ENCODE assay signal across 9 mouse cellular contexts in genomic region chr6:64728499-64729198, GRCm38 (mm10). TPM values are rescaled to one million over a fixed set of nuclear protein-coding genes. Genes with fewer than 3 reads are reported as not detected.
DNase-seq lines count a peak whose midpoint lies in the region; ATAC-seq and TF ChIP-seq lines count a peak whose summit lies in the region.
"Had no signal": no experiment of that assay in that cellular context is flagged by ENCODE, and none has a peak within 500 bp of the region (broad histone marks: within the 10 kb centered on the region; RNA-seq: fewer than 3 reads in every experiment).

Gene Atoh1 (plus strand): TSS chr6:64729125.

- TF ChIP-seq CTCF in layer of hippocampus, adult 2 months (conservative IDR thresholded peaks at IDR 0.05): no peak
- no peak for TF ChIP-seq CTCF in hindbrain, postnatal 0 days (IDR thresholded peaks at IDR 0.05; ENCODE audit: low read depth)

- peak within 1 kb of the TSS; percentile 55 for H3K4me2 ChIP-seq in forebrain, embryonic 11.5 days (ENCODE audit: low read depth, low read length, severe bottlenecking)
- peak within 1 kb of the TSS; percentile 56 for H3K4me2 ChIP-seq in hindbrain, postnatal 0 days (ENCODE audit: low read depth, low read length)
- H3K4me2 ChIP-seq in liver, embryonic 12.5 days: peak within 1 kb of the TSS; percentile 56
- peak within 1 kb of the TSS; percentile 51 for H3K4me2 ChIP-seq in neural tube, embryonic 11.5 days (ENCODE audit: low read depth)

- no peaks in the 10 kb centered on the region for H3K36me3 ChIP-seq in forebrain, embryonic 11.5 days (ENCODE audit: control insufficient read depth, insufficient read depth, low read length)
- no peaks in the 10 kb centered on the region for H3K36me3 ChIP-seq in hindbrain, postnatal 0 days (ENCODE audit: insufficient read depth, low read length)
- no peaks in the 10 kb centered on the region for H3K36me3 ChIP-seq in liver, embryonic 12.5 days
- no peaks in the 10 kb centered on the region for H3K36me3 ChIP-seq in neural tube, embryonic 11.5 days (ENCODE audit: control insufficient read depth, insufficient read depth, low read length)

- under 1% methylated on average over 32 of the region's 34 CpGs for WGBS in forebrain, embryonic 11.5 days
- WGBS in hindbrain, postnatal 0 days: under 1% methylated on average over 34 of the region's 34 CpGs
- WGBS in liver, embryonic 12.5 days (ENCODE audit: insufficient replicate concordance): under 1% methylated on average over 34 of the region's 34 CpGs
- WGBS in neural tube, embryonic 11.5 days: under 1% methylated on average over 34 of the region's 34 CpGs

- H3K4me3 ChIP-seq in layer of hippocampus, adult 2 months: peak within 1 kb of the TSS; percentile 26
- H3K4me3 ChIP-seq in forebrain, embryonic 11.5 days (ENCODE audit: low read depth, low read length): peak within 1 kb of the TSS; percentile 35
- peak within 1 kb of the TSS; percentile 45 for H3K4me3 ChIP-seq in hindbrain, postnatal 0 days (ENCODE audit: low read length)
- peak within 1 kb of the TSS; percentile 15 for H3K4me3 ChIP-seq in liver, embryonic 12.5 days
- peak within 1 kb of the TSS; percentile 31 for H3K4me3 ChIP-seq in neural tube, embryonic 11.5 days (ENCODE audit: low read depth, low read length)

- peaks cover 11% of the 10 kb centered on the region for H3K4me1 ChIP-seq in forebrain, embryonic 11.5 days (replicated peaks; ENCODE audit: control insufficient read depth, insufficient read depth, low read length)
- 0 out of 2 replicates have a peak, but pooled peaks cover 4% of the 10 kb centered on the region for H3K4me1 ChIP-seq in hindbrain, postnatal 0 days (ENCODE audit: insufficient read depth, low read length)
- peaks cover 6% of the 10 kb centered on the region; the same call in 1 of the 2 replicates for H3K4me1 ChIP-seq in liver, embryonic 12.5 days
- H3K4me1 ChIP-seq in neural tube, embryonic 11.5 days (ENCODE audit: control insufficient read depth, insufficient read depth, low read length): peaks cover 9% of the 10 kb centered on the region; the same call in 1 of the 2 replicates

- peak; percentile 90 for ATAC-seq in forebrain, embryonic 11.5 days (replicated peaks; ENCODE audit: low FRiP score)
- peak; percentile 84 for ATAC-seq in hindbrain, postnatal 0 days
- ATAC-seq in liver, embryonic 12.5 days: no peak
- ATAC-seq in neural tube, embryonic 11.5 days (ENCODE audit: insufficient read depth, low FRiP score, low TSS enrichment): peak; percentile 83
- ATAC-seq in megakaryocyte-erythroid progenitor cell, adult 5-6 weeks (replicated peaks; ENCODE audit: low FRiP score, low TSS enrichment, poor library complexity, severe bottlenecking): no peak
- ATAC-seq in monocyte, adult 5-6 weeks (replicated peaks; ENCODE audit: insufficient number of reproducible peaks, low FRiP score, low TSS enrichment, poor library complexity, severe bottlenecking): no peak

- no peaks in the 10 kb centered on the region for H3K9me3 ChIP-seq in forebrain, embryonic 11.5 days (ENCODE audit: control insufficient read depth, low read length)
- no peaks in the 10 kb centered on the region for H3K9me3 ChIP-seq in hindbrain, postnatal 0 days (ENCODE audit: low read length)
- H3K9me3 ChIP-seq in liver, embryonic 12.5 days (replicated peaks): no peaks in the 10 kb centered on the region
- H3K9me3 ChIP-seq in neural tube, embryonic 11.5 days (ENCODE audit: control insufficient read depth, low read length): no peaks in the 10 kb centered on the region

- no peak within 1 kb of the TSS for H3K27ac ChIP-seq in layer of hippocampus, adult 2 months
- H3K27ac ChIP-seq in forebrain, embryonic 11.5 days (ENCODE audit: low read depth, low read length): no peak within 1 kb of the TSS
- H3K27ac ChIP-seq in hindbrain, postnatal 0 days: peak within 1 kb of the TSS; percentile 48; the same call in 1 of the 2 replicates
- H3K27ac ChIP-seq in liver, embryonic 12.5 days: no peak within 1 kb of the TSS
- no peak within 1 kb of the TSS for H3K27ac ChIP-seq in neural tube, embryonic 11.5 days (ENCODE audit: low read depth, low read length)

- no peak for DNase-seq in layer of hippocampus, adult 2 months (ENCODE audit: low spot score in 2 of 2)
- no peak for DNase-seq in layer of hippocampus, adult 9-10 months (ENCODE audit: low spot score)
- peak; percentile 87 for DNase-seq in forebrain, embryonic 11.5 days (ENCODE audit: low spot score)
- DNase-seq in hindbrain, postnatal 0 days (ENCODE audit: low spot score): peak; percentile 73
- peak; percentile 80 for DNase-seq in neural tube, embryonic 11.5 days (ENCODE audit: low spot score)

- H3K9ac ChIP-seq in forebrain, embryonic 11.5 days (ENCODE audit: low read length): no peak within 1 kb of the TSS
- peak within 1 kb of the TSS; percentile 43 for H3K9ac ChIP-seq in hindbrain, postnatal 0 days (replicated peaks; ENCODE audit: low read length)
- H3K9ac ChIP-seq in liver, embryonic 12.5 days: no peak within 1 kb of the TSS
- no peak within 1 kb of the TSS for H3K9ac ChIP-seq in neural tube, embryonic 11.5 days (ENCODE audit: low read length)

- peaks cover 59% of the 10 kb centered on the region for H3K27me3 ChIP-seq in forebrain, embryonic 11.5 days (ENCODE audit: control insufficient read depth, insufficient read depth, low read length)
- peaks cover 9% of the 10 kb centered on the region; the same call in 1 of the 2 replicates for H3K27me3 ChIP-seq in hindbrain, postnatal 0 days (ENCODE audit: insufficient read depth, low read length)
- peaks cover 65% of the 10 kb centered on the region for H3K27me3 ChIP-seq in liver, embryonic 12.5 days (replicated peaks)
- peaks cover 66% of the 10 kb centered on the region for H3K27me3 ChIP-seq in neural tube, embryonic 11.5 days (ENCODE audit: control insufficient read depth, insufficient read depth, low read length)
- H3K27me3 ChIP-seq: CH12.LX had no signal

RNA-seq across cellular contexts. Expression of gene Atoh1, which starts in this region (rescaled TPM):
- not detected for total RNA-seq in layer of hippocampus, adult 2 months (2021)
- polyA plus RNA-seq in forebrain, embryonic 11.5 days (2014; fragmentation: Nextera tagmentation; extraction: Ambion mirVana): not detected in 2 replicates
- total RNA-seq in hindbrain, postnatal 0 days (2014; rRNA removed): 12.1 and 24.4 TPM in 2 replicates
- 6.7 and 8.5 TPM in 2 replicates for polyA plus RNA-seq in hindbrain, postnatal 0 days (2015; fragmentation: Nextera tagmentation; extraction: Ambion mirVana)
- polyA plus RNA-seq in liver, embryonic 12.5 days (2016; fragmentation: Nextera tagmentation; extraction: Ambion mirVana): not detected in 2 replicates
- 15.3 and 16.9 TPM in 2 replicates for polyA plus RNA-seq in neural tube, embryonic 11.5 days (2014; fragmentation: Nextera tagmentation; extraction: Ambion mirVana)
- total RNA-seq in megakaryocyte-erythroid progenitor cell, adult 5-6 weeks (2014; fragmentation: Nextera tagmentation): not detected in 2 replicates
- 0.27 TPM in 1 of 2 replicates, not detected in the other for total RNA-seq in megakaryocyte-erythroid progenitor cell, adult 5-6 weeks (2017)
- not detected in 3 replicates for total RNA-seq in monocyte, adult 5-6 weeks (2017)
- total RNA-seq: CH12.LX had no signal

Comparison
In these comparisons a context has a peak if more than half of its experiments do, and no peak if none do; other contexts are left out.
1. RNA of gene Atoh1 (total RNA-seq): 12.1 to 24.4 TPM in hindbrain, postnatal 0 days; not detected in layer of hippocampus, adult 2 months, 0.27 TPM in megakaryocyte-erythroid progenitor cell, adult 5-6 weeks and not detected in monocyte, adult 5-6 weeks; every median in the first group is over 10 times any median in the second.
2. Peak in DNase-seq, ATAC-seq, H3K4me3 ChIP-seq and H3K4me2 ChIP-seq in forebrain, embryonic 11.5 days; RNA of the gene not detected or under 1 TPM.
3. DNase-seq: peak in hindbrain, postnatal 0 days (single experiment) and neural tube, embryonic 11.5 days (single experiment); none in layer of hippocampus, adult 2 months (0 of 2) and layer of hippocampus, adult 9-10 months (single experiment).
4. ATAC-seq: peak in hindbrain, postnatal 0 days (single experiment) and neural tube, embryonic 11.5 days (single experiment); none in liver, embryonic 12.5 days (single experiment), megakaryocyte-erythroid progenitor cell, adult 5-6 weeks (single experiment) and monocyte, adult 5-6 weeks (single experiment).
5. Peak in every context shown above with its lines, with median percentiles within 50 percentile points of each other: H3K4me3 ChIP-seq and H3K4me2 ChIP-seq.